ENCODE assay signal across 1 mouse cellular context in genomic region chr12:98734246-98734879, GRCm38 (mm10).
A peak's percentile ranks its signal among the peaks of the same experiment; 100 is the strongest.
TF ChIP-seq lines count a peak whose summit lies in the region.

No protein-coding gene starts in this region.

TF ChIP-seq in MEL, 35 proteins besides CTCF, POLR2A, EP300 and RAD21 (continued from another document):
- TF ChIP-seq ZMIZ1 (IDR thresholded peaks at IDR 0.05; ENCODE audit: low read depth, low read length) (peak; percentile 55; the same call in 1 of the 2 replicates), ZNF384 (IDR thresholded peaks at IDR 0.05; ENCODE audit: low read depth, low read length) (0 out of 2 replicates have a peak, but pooled peaks have one; percentile 23), MYB (IDR thresholded peaks at IDR 0.05; ENCODE audit: low read depth, low read length) (no peak), SMC3 (IDR thresholded peaks at IDR 0.05; ENCODE audit: low read depth, low read length) (no peak), NELFE (IDR thresholded peaks at IDR 0.05; ENCODE audit: low read depth, low read length) (peak; percentile 69), TCF12 (IDR thresholded peaks at IDR 0.05; ENCODE audit: low read depth, low read length) (peak; percentile 73), HCFC1 (IDR thresholded peaks at IDR 0.05; ENCODE audit: low read depth, low read length) (peak; percentile 90), E2F4 (IDR thresholded peaks at IDR 0.05; ENCODE audit: borderline replicate concordance, low read depth, low read length) (no peak), MAZ (IDR thresholded peaks at IDR 0.05; ENCODE audit: low read depth, low read length) (peak; percentile 92; the same call in 1 of the 2 replicates), ZKSCAN1 (IDR thresholded peaks at IDR 0.05; ENCODE audit: low read depth, low read length) (no peak), TAL1 (IDR thresholded peaks at IDR 0.05; ENCODE audit: low read length) (no peak), CHD2 (IDR thresholded peaks at IDR 0.05; ENCODE audit: low read length) (no peak), UBTF (IDR thresholded peaks at IDR 0.05; ENCODE audit: borderline replicate concordance, insufficient read depth, low read depth, low read length) (no peak), MYC (IDR thresholded peaks at IDR 0.05; ENCODE audit: low read depth, low read length) (no peak), GABPA (IDR thresholded peaks at IDR 0.05; ENCODE audit: low read depth, low read length) (no peak), CHD1 (IDR thresholded peaks at IDR 0.05; ENCODE audit: low read depth, low read length) (no peak), GATA1 (IDR thresholded peaks at IDR 0.05; ENCODE audit: low read depth, low read length) (no peak)
